Mouse (Mus musculus) CD4-positive, CD25-positive, alpha-beta regulatory T cell, adult 2 months (primary cell): ENCODE results near the gene Isg20.

Experiments
- DNase-seq: peaks from one replicate; pipeline ENCODE4 v3.0.0-alpha.2; 2012; ENCODE audit warnings: low read depth, low spot score

The Isg20 gene

DNA sequence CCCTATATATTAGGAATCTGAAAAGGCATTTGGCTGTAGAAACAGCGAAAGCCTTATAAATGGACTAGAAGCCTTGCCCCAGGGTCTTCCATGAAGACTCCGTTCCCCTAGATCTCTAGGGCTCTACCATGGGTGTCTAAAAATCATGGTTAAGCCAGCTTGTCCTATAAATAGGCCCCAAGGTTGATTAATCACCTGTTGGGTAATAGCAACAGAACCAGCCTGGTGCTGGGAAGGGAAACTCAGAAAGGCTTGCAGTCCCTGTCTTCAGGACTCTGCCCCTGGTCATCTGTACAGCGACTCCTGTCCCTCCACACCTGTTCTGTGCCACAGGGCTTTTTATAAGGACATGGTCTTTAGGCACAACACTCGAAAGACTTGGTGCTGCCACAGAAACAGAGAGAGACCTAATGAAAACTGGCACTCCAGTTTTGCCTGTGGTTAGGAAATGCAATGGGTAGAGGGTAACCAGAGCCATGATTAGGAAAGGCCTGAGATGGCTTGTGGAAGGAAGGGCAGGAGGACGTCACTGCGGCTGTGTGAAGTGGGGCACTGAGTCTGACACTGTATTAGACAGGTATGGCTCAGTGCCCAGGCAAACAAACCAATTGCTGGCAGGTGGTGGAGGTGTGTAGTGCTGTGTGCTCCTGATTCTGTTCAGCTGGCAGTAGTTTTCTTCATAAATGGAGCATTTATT lies 9.9 kb upstream of the Isg20 start:
- DNase-seq, result no peak

DNA sequence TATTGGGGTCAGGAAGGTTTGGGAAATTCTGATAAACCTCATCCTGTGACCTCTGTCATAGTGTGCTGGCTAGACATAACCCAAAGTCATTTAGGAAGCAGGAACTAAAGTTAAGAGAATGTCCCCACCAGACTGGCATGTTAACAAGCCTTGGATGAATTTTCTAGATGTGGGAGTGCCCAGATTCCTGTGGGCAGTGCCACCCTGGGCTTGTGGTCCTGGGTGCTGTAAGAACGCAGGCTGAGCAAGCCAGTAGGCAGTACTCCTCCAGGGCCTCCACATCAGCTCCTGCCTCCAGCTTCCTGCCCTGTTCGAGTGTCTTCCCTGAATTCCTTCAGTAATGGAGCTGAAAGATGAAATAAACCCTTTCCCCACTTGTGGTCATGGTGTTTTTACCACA lies 9.0 kb upstream of the Isg20 start:
- DNase-seq, result no peak

DNA sequence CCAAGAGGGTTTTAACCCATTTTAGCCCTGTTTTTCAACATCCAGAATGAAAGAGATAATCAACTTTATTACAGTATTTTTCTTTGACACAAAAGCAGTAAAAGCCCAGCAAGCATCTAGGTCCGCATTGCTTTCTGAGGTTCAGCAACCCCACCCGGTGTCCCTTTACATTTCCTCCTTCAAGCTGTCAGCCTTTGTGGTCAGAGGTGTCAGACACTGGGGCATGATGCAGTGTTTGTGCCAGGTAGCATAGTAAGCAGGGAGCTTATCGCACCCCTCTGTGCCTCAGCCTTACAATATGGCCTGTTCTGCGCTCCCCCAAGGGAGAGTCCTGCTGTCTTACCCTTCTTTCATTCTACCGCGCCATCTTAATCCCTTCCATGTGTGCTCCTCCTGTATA lies 4.2 kb upstream of the Isg20 start:
- no peak for DNase-seq

DNA sequence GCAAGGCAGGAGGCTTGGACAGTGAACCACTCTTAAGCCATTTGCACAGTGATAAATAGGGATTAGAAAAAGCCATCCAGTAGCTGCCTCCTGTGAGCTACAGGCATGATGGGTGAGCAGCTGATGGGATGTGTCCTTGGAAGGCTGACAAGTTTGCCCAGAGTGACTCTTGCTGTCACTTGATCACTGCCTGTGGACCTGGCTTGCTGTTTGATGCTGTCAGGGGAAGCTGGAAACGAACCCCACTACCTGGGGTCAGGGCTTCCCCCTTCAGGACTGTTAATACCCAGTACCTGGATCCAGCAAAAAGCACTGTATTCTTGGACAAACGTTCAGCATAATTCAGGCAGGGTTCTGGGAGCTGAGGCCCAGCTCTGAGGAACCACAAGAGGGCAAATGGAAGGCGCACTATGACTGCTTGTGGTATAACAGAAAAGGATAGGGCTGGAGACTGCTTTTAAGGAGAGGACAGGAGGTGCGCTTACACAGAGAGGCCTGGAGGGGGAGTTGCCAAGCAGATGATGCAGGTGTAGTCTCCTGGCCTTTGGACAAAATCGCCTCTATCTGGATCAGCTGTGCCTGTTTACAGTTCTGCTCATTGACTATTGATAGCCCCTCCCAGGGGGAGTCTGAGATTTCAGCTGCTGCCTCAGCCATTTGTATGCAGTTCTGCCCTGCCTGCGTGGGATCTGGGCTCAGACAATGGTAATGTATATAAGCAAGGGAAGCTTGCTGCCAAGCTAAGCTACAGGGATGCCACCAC lies 2.7 kb upstream of the Isg20 start:
- DNase-seq, result peak; percentile 49

DNA sequence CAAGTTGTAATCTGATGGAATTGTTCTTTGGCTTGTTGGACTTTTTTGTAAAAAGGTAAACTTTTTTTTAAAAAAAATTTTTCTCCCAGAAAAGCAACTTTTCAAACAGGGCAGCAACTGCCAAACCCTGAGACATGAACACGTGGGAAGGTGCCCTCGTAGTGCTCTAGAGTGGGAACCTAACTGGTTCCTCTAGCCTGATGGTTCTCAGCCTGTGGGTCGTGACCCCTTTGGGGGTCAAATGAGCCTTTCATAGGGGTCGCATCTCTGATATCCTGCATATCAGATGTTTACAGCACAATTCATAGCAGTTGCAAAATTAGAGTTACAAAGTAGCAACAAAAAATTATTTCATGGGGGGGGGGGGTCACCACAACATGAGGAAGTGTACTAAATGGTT lies 2.0 kb upstream of the Isg20 start:
- no peak for DNase-seq

DNA sequence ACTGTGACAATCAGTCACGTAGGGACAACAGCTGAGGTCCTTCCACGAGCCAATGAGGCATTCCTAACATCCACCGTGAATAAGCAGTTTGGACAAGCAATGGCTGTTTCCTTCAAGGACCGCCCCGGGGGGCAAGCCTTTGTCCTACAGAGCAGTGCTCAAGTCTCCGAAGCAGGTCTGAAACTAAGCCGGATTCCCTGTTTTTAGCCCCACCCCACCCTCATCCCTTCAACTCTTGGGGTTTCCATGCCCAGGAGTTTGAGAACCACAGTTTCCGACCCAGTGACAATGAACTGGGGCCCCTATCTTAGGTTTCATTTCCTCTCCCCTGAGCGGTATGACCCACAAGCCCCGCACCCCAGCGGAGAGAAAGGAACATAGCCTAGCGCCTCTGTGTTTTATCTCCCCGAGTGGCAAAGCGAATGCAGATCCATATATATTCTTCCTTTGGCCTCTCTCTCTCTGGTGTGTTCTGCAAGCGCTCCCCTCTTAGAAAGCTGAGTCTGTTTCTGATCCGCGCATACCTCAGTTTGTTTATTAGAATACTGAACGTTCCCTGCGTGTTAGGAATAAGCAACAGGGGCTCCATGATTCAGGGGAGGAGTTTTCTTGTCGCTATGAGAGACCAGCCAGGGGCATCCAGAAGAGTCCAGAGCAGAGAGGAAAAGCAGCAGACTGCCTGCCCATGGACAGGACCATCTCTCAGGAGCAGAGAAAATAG lies 811 bp upstream of the Isg20 start:
- DNase-seq, result peak; percentile 77

DNA sequence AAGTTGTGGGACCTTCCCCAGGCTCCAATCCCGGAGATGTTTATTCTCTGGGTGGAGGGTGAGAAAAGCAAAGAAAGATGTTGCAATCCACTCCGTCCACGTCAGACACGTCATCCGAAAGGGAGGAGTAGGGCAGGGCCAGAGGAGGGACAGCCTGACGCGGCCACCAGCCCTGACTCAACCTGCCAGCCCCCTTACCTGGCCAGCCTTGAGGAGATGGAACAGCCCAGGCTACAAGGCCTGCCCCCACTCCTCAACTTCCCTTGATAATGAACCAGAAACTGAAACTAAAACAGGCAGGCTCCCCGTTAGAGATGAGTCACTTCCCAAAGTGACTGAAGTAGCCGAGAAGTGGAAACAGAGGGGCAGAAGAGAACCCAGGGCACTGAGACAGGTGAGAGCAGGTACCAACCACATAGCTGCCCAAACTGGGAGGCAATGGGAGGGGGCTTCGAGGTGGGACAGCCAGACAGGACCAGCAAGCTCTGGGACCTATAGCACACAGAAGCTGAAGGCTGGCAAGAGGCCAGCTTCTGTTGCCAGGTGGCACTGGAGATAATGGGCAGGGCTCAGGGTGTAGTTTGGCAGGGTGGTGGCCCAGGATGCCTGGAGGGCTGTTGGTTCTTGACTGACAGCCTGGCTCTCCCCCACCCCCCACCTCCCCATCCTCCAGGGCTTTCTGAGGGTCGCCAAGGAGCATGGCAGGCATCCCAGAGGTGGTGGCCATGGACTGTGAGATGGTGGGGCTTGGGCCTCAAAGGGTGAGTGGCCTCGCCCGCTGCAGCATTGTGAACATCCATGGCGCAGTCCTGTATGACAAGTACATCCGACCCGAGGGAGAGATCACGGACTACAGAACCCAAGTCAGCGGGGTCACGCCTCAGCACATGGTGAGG lies 673 bp downstream of the Isg20 start:
- DNase-seq, result peak; percentile 79

DNA sequence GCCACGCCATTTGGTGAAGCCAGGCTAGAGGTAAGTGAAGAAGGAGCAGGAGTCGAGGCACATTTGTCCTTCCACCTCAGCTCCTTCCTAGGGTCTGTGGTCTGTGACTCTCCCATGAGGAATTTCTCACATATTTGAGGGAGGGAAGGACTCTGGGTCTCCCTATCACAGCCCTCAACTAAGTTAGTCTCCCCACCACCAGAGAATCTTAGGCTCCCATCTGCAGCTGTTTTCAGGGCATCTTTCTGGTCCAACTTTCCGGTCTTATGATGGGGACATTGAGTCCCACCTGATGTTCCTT lies 1.3 kb downstream of the Isg20 start:
- DNase-seq, result no peak

DNA sequence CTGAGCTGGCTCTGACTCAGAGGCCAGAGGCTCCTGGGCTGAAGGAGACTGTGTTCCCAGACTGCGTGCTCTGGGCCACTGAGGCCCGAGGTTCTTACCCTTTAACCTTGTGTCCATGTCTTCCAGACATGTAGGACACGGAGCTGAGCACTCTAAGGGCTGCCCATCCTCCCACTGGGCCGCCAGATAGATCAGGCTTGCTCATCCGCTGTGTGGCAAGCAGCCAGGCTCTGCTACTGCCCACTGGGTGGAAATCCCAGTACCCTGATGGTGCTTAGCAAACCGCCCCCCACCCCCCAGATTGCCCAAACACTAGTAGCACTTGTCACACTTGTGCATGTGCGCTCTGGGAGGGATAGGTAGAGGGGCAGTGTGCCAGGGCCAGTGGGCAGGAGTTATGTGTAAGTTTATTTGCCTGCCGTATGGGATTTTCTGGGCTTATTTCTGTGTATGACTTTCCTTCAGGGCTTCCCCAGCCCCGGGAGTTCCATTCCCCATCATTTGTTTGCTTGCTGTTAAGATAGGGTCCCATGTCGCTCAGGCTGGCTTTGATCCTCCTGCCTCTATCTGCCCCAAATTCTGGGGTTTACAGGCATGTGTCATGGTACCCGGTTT lies 1.8 kb downstream of the Isg20 start:
- DNase-seq, result no peak

DNA sequence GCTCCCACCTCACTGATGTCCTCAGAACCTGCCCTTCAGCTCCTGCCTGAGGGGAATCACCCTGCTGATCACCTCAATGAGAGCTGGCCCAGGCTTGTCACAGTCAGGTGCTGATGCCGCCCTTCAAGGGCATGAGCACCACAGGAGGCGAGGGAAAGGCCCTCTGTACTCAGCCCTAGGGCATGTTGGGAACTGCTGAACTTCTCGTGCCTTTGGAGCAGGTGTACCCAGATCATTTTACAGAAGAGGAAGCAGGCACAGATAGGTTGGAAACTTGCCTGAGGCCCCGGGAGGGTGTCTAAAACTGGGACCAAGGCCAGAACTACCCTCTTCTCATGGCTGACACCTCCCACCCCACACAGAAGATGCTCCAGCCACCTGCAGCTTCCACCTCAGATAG lies 5.5 kb downstream of the Isg20 start:
- DNase-seq, result no peak

DNA sequence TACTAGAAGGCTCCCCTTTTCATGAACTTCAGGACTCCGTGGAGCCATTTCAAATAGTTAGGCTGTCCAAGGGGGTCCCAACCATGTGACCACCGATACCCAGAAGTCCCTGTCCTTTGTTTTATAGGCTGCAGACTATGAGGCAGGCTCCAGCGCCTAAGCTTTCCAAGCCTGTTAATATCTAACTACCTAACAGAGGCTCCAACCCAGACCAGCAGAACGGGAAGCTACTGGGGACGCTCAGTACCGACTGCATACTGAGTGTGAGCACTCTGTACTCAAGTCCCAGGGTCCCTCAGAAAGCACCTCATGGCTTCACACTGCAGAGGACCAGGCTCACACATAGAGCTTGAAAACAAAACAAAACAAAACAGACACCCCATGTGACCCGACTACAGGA lies 9.3 kb downstream of the Isg20 start:
- no peak for DNase-seq

DNA sequence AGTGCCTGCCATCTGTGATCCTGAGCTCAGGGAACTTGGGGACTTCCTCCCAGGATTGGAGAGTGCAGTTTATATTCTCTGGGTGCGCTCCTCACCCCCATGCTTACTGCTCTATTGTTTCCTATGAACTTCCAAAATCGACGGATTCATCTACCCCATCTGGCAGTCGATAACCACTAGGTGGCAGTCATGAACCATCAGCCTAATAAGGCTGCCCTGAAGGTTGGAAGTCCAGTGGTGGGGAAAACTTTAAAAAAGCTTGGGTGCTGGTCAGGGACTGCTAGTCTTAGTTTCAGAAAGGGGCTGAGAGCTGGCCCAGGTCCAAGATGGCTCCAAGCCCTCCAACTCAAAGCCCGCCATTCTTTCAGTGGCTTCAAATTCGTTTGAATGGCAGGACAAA lies 11.1 kb downstream of the Isg20 start:
- DNase-seq, result peak; percentile 82

DNA sequence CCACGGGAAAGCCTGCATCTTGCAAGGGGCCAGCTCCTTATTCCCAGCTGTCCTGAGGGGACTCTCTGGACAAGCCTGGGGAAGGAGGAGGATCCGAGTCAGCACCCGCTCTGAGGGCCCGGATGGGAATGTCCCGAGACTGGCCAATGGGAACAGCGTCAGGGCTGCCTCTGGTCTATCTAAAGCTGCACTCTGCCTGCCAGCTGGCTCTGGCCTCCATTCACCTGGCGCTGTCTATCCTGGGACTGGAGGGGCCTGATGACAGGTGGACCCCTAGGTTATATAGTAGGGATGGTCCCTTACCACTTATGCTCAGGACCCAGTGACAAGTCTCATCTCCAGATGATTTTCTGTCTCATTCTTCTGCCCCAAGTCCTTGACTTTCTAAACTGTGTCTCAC lies 11.6 kb downstream of the Isg20 start:
- DNase-seq, result no peak

DNA sequence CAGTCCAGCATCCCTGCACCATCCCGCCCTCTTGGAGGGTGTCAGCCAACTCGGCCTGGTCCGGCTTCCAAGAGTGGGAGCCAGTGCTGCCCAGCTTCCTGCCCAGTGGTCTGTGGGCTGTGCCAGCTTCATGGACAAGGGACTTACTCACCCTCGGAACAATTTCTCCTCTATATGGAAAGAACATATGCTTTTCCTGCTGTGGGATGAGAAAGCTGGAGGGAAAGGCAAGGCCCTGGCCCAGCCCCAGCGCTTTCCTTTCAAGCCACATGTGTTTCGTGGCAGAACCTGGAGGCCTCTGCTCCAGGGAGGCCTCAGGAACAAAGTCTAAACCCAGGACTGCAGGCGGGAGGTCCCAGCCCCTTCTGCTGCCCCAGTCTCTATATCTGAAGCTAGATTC lies 12.5 kb downstream of the Isg20 start:
- DNase-seq, result no peak

DNA sequence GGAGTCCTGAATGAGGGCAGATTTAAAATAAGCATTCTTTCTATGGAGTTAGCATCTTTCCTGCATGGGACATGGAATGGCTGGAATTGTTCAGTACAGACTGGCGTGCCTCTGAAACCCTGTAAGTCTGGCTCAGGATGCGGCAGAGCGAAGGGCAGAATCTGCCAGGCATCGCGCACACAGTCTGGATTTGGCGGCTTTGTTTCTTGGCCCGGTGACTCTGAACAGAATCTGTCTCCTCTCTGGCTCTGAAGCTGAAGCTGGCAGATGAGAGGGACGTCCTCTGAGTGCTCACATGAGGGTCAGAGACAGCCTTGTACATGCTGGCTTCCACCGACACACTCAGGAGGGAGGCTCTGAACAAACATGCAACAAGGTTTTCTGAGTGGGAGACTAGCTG lies 12.9 kb downstream of the Isg20 start:
- DNase-seq, result no peak

DNA sequence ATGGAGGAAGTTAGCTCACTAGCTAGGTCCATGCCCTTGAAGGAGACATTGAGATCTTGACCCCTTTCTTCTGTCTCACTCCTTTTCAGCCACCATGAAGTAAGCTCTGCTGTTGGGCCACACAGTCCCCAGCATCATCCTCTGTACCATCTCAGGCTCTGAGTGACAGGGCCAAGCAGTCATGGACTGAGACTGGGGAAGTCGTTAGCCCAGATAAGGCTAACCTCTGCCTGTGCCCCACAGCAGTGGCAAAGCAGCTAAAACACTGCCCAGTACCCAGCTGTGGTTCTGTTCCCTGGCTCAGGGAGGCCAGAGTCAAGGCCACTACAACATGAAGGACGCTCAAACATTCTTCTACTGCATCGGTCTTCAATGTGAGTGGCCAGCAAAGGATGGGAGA lies 14.0 kb downstream of the Isg20 start:
- no peak for DNase-seq

DNA sequence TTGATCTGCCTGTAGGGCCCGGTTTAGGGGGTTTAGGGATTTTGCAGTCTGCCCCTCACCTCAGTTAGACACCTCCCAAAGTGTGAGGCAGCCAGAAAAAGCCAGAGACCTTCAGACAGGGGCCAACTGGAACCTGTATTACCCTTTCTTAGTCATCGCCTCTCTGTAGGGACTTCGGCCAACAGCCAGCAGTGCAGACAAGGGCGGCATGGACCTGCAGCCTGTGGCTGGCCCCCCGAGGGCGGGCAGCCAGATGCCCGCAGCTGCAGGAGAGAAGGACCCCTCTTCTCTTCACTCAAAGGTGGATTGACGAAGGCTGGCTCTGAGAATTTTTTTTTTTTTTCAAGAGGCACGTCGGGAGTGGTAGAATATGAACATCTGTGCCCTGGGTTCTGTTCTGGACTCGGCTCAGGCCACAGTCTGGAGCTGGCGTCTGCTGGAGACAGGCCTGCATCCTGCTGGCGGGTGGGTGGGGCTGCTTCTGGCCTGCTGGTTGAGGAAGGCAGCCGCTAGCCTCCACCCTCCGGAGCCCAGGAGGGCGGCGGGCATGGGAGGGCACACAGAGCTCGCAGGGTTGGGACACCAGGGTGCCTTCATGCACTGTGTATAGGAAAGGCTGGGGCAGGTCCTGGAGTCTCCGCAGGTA lies 25.9 kb downstream of the Isg20 start:
- no peak for DNase-seq

DNA sequence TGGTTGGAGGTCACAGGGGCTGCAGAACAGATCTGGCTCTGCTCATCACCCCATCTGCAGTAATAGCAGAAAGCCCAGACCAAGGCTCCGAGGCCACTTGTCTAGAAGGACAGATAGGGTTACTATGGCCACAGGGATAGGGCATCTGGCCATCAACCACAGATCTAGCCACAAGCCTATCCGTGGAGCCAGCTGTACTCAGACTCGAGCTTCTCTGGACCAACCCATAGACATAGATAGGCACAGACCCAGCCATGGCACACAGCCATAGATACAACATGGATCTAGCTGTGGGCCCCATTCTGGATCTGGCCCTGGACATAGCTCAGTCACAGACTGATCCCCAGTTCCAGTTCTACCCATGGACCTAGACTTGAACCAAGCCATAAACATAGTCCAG lies 27.7 kb downstream of the Isg20 start:
- no peak for DNase-seq

DNA sequence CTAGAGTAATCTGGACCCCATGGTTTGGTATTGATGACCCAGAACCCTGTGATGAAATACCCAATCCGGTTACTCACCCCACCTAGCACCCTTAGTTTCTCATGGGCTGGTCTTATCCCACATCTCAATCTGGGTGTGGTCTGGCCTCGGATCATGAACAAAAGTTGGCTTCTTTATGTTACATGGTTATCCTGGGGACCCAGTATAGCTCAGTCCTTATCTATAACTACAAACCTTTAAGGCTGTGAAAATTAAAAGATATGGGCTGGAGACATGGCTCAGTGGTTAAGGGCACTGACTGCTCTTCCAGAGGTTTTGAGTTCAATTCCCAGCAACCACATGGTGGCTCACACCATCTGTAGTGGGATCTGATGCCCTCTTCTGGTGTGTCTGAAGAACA lies 29.3 kb downstream of the Isg20 start:
- DNase-seq, result no peak

DNA sequence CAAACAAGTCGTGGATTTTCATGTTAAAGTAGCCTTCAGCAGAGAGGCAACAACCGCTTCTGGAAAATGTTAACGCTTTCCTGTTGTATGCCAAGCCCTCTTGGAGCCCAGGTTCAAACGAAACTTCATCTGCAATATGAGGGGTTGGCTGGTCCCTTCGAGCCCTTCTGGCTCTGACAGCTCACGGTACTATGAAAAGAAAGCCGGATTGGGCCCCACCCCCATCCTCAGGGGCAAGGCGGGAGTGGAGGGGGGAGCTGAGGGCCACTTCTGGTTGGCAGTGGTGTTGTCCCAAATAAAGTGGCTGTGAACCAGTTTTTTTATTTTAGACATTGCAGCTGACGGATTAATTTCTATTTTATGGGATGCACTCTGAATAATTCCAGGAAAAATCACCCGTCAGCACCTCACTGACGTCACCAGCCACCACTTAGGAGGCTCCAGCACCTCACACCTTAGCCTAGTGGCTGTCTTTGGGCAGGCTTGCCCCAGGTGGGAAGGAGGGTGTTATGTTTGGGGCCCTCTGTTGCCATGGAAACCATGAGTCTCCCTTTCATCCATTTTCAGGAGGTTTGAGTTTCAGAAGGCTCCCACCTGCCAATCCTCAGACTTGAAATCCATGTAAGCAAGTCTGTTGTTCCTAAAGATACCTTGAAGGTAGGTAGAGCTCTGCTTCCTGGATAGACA lies 40.8 kb downstream of the Isg20 start:
- DNase-seq, result no peak

DNA sequence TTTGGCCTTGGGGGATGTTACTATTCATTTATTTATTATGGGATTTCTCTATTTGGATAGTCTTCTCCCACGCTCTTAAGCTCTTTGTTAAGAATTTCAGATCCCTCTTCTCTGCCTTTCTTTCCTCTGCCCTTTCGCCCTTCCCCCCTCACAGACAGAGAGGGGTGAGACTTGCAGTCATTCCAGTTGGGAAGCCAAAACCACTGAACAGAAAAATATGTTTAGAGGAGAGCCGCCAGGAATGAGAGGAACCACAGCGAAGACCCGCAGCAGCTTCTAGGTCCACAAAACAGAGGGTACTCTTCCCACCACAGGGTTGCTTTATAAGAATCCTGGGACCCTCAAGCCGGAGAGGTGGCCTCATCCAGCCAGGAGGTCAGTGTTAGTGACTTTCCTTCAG lies 41.4 kb downstream of the Isg20 start:
- no peak for DNase-seq
